Mouse (Mus musculus) stomach, embryonic 14.5 days (tissue): Measurements from ENCODE around the gene Pnn. TPM values are rescaled to one million over a fixed set of nuclear protein-coding genes. Genes with fewer than 3 reads are reported as not detected.

Source experiments
- ATAC-seq: fragments of 200-750 bp; cut with Nextera tagmentation; 2 replicates; pipeline ENCODE4 v1.8.0; 2017; ENCODE audit warnings: low read depth, moderate TSS enrichment; ENCODE audit not compliant: insufficient number of reproducible peaks, insufficient read depth, low FRiP score
- H3K27ac ChIP-seq: fragments of 300-500 bp; sonication (generic); 2 replicates; pipeline ENCODE4 v1.5.1; 2014; ENCODE audit warnings: mild to moderate bottlenecking, low read length, moderate library complexity, mixed read lengths
- H3K27me3 ChIP-seq: fragments of 300-500 bp; sonication (generic); 2 replicates; pipeline ENCODE4 v1.6.1; 2014; ENCODE audit warnings: low read length, control low read depth, mixed read lengths; ENCODE audit not compliant: control insufficient read depth, insufficient read depth
- H3K36me3 ChIP-seq: fragments of 300-500 bp; sonication (generic); 2 replicates; pipeline ENCODE4 v1.6.1; 2014; ENCODE audit warnings: mild to moderate bottlenecking, control low read depth, low read length, moderate library complexity, mixed read lengths; ENCODE audit not compliant: control insufficient read depth, insufficient read depth
- H3K4me1 ChIP-seq: fragments of 300-500 bp; sonication (generic); 2 replicates; pipeline ENCODE4 v1.6.1; 2014; ENCODE audit warnings: low read length, control low read depth, mixed read lengths; ENCODE audit not compliant: control insufficient read depth, insufficient read depth
- H3K4me2 ChIP-seq: fragments of 300-500 bp; sonication (generic); replicated peaks from 2 replicates; pipeline ENCODE4 v1.6.1; 2014; ENCODE audit warnings: low read depth, low read length, control low read depth
- H3K4me3 ChIP-seq: fragments of 300-500 bp; sonication (generic); 2 replicates; pipeline ENCODE4 v1.5.1; 2014; ENCODE audit warnings: low read depth, low read length, control low read depth
- H3K9ac ChIP-seq: fragments of 300-500 bp; sonication (generic); replicated peaks from 2 replicates; pipeline ENCODE4 v1.6.1; 2014; ENCODE audit warnings: low read depth, mild to moderate bottlenecking, control low read depth, low read length, moderate library complexity, mixed read lengths
- H3K9me3 ChIP-seq: fragments of 300-500 bp; sonication (generic); 2 replicates; pipeline ENCODE4 v1.6.1; 2016; ENCODE audit warnings: low read depth, low read length, control low read depth; ENCODE audit not compliant: control insufficient read depth
- WGBS: fragments of 180-500 bp; shearing (Covaris S2); extraction: QIAGEN DNeasy Blood & Tissue Kit; methylation state at CpG from one replicate; pipeline ENCODE4 v1.1.7; 2014; 5-methylcytosine and 5-hydroxymethylcytosine counted together
- polyA plus RNA-seq: library from polyadenylated mRNA; unstranded; fragments of >200 nt; fragmentation: Nextera tagmentation; extraction: Ambion mirVana; gene quantifications from 2 replicates; pipeline ENCODE4 v1.2.1, GENCODE M21; 2014

Gene Pnn
- polyA plus RNA-seq, 1 experiment from 2014 or later, result 91.3 TPM

- no peak overlapping the region for H3K9ac ChIP-seq
- no peaks in the 10 kb centered on the region for H3K36me3 ChIP-seq
- ATAC-seq, result no peak
- WGBS, result 72% methylated on average over 5 of the region's 5 CpGs
- H3K27me3 ChIP-seq, result no peaks in the 10 kb centered on the region
- no peak overlapping the region for H3K4me3 ChIP-seq
- H3K4me1 ChIP-seq, result no peaks in the 10 kb centered on the region
- H3K4me2 ChIP-seq, result no peak overlapping the region
- no peak overlapping the region for H3K27ac ChIP-seq
- H3K9me3 ChIP-seq, result no peaks in the 10 kb centered on the region
Observed at GRCm38 (mm10) chr12:59084446-59084845, 17.8 kb downstream of the Pnn start.

DNA sequence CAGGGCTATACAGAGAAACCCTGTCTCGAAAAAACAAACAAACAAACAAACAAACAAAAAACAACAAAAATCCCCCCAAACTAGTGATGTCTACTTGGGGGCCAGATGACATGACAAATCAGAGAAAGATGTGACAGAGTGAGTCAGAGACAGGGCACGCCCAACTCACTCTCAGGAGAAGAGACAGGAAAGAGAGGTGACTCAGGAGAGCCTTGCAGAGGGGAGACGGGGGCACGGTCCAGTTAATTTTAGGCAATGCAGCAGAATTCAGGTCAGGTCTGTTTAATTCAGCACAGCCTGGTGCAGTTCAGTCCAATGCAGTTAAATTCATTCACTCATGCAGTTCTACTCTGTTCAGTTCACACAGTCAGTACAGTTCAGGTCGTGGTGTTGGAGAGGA is 19.5 kb downstream of the Pnn start:
- ATAC-seq, result no peak
- no peak overlapping the region for H3K27ac ChIP-seq
- no peaks in the 10 kb centered on the region for H3K27me3 ChIP-seq
- no peak overlapping the region for H3K9ac ChIP-seq
- 80% methylated on average over 5 of the region's 5 CpGs for WGBS
- H3K4me2 ChIP-seq, result no peak overlapping the region
- no peaks in the 10 kb centered on the region for H3K9me3 ChIP-seq
- H3K4me3 ChIP-seq, result no peak overlapping the region
- no peaks in the 10 kb centered on the region for H3K36me3 ChIP-seq
- no peaks in the 10 kb centered on the region for H3K4me1 ChIP-seq

GRCm38 (mm10) chr12:59093543-59093942 is 26.9 kb downstream of the Pnn start:
- no peaks in the 10 kb centered on the region for H3K36me3 ChIP-seq
- H3K9ac ChIP-seq, result no peak overlapping the region
- no peaks in the 10 kb centered on the region for H3K27me3 ChIP-seq
- 28% methylated on average over 2 of the region's 2 CpGs for WGBS
- H3K4me2 ChIP-seq, result no peak overlapping the region
- H3K27ac ChIP-seq, result no peak overlapping the region
- H3K9me3 ChIP-seq, result no peaks in the 10 kb centered on the region
- H3K4me3 ChIP-seq, result no peak overlapping the region
- no peak for ATAC-seq
- no peaks in the 10 kb centered on the region for H3K4me1 ChIP-seq

- Histone ChIP-seq H3K4me1 (no peaks in the 10 kb centered on the region), H3K27ac (peak within 1 kb of the TSS; percentile 58; the same call in 1 of the 2 replicates), H3K27me3 (no peaks in the 10 kb centered on the region), H3K4me3 (peak within 1 kb of the TSS; percentile 28), H3K4me2 (0 out of 2 replicates have a peak within 1 kb of the TSS, but pooled peaks have one; percentile 10), H3K9ac (no peak within 1 kb of the TSS), H3K9me3 (no peaks in the 10 kb centered on the region), H3K36me3 (no peaks in the 10 kb centered on the region)
- WGBS, result 70% methylated on average over 19 of the region's 19 CpGs
- ATAC-seq, result peak; percentile 91
Observed at GRCm38 (mm10) chr12:59095104-59096025, 28.7 kb downstream of the Pnn start, which contains the start of gene Mia2. Mia2 (plus strand) TSS chr12:59095799.

DNA sequence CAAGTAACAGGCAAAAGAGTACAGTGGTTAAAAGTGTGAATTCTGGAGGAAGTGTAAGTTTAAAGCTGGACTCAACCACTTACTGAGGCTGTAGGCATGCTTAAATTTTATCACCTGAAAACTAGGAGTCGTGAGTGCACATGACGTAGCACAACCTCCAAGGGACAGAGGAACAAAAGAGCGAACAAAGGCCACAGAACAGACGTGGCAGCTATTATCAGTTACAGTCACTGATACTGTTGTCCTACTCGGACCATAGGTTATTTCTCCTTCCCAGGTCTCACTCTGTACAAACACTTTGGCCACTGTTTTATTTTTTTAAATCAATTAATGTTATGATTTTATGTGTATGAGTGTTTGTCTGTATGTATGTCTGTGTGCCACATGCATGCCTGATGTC is 38.1 kb downstream of the Pnn start:
- Histone ChIP-seq H3K4me2 (no peak overlapping the region), H3K27me3 (no peaks in the 10 kb centered on the region), H3K36me3 (no peaks in the 10 kb centered on the region), H3K27ac (no peak overlapping the region), H3K4me3 (no peak overlapping the region), H3K4me1 (no peaks in the 10 kb centered on the region), H3K9me3 (no peaks in the 10 kb centered on the region), H3K9ac (no peak overlapping the region)
- WGBS, result 78% methylated on average over 5 of the region's 5 CpGs
- ATAC-seq, result no peak

GRCm38 (mm10) chr12:59105914-59106313 is 39.2 kb downstream of the Pnn start:
- no peak for ATAC-seq
- no peaks in the 10 kb centered on the region for H3K4me1 ChIP-seq
- no peak overlapping the region for H3K4me2 ChIP-seq
- no peak overlapping the region for H3K4me3 ChIP-seq
- no peak overlapping the region for H3K9ac ChIP-seq
- H3K9me3 ChIP-seq, result no peaks in the 10 kb centered on the region
- H3K27ac ChIP-seq, result no peak overlapping the region
- 78% methylated on average over 6 of the region's 6 CpGs for WGBS
- no peaks in the 10 kb centered on the region for H3K27me3 ChIP-seq
- H3K36me3 ChIP-seq, result no peaks in the 10 kb centered on the region

DNA sequence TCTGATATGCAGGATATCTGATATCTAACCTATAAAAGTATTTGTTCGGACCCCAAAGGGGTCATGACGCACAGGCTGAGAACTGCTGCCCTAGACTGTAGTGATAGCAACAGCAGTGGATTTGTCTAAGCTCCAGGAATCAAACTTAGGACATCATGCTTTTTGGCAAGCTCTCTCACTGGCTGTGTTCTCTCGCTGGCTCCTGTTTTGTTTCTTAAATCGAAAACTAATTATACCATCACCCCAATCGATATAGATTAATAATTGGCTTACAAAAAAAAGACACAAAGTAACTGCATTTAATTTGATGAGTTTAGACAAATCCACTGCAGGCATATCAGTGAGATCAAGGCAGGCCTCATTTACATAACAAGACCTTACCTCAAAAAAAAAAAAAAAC is 39.8 kb downstream of the Pnn start:
- 89% methylated on average over 5 of the region's 5 CpGs for WGBS
- Histone ChIP-seq H3K9ac (no peak overlapping the region), H3K4me1 (no peaks in the 10 kb centered on the region), H3K27me3 (no peaks in the 10 kb centered on the region), H3K9me3 (no peaks in the 10 kb centered on the region), H3K27ac (no peak overlapping the region), H3K36me3 (no peaks in the 10 kb centered on the region), H3K4me2 (no peak overlapping the region), H3K4me3 (no peak overlapping the region)
- no peak for ATAC-seq

GRCm38 (mm10) chr12:59107926-59108325 is 41.2 kb downstream of the Pnn start:
- Histone ChIP-seq H3K4me2 (no peak overlapping the region), H3K27me3 (no peaks in the 10 kb centered on the region), H3K9ac (no peak overlapping the region), H3K4me1 (no peaks in the 10 kb centered on the region), H3K9me3 (no peaks in the 10 kb centered on the region), H3K36me3 (no peaks in the 10 kb centered on the region), H3K4me3 (no peak overlapping the region), H3K27ac (no peak overlapping the region)
- WGBS, result 82% methylated on average over 4 of the region's 4 CpGs
- no peak for ATAC-seq
